Mouse (Mus musculus) limb, embryonic 14.5 days (tissue): ENCODE measurements around the gene Prkca. TPM values are rescaled to one million over a fixed set of nuclear protein-coding genes. Genes with fewer than 3 reads are reported as not detected.

Source experiments
- ATAC-seq: fragments of 200-750 bp; cut with Nextera tagmentation; 2 replicates; pipeline ENCODE4 v1.8.0; 2017; ENCODE audit warnings: low read depth, moderate number of reproducible peaks, moderate TSS enrichment; ENCODE audit not compliant: low FRiP score
- DNase-seq: peaks from one replicate; pipeline ENCODE4 v3.0.0-alpha.2; 2015; ENCODE audit warnings: low spot score
- H3K27ac ChIP-seq: fragments of 300-500 bp; sonication (generic); replicated peaks from 2 replicates; pipeline ENCODE4 v1.5.1; 2014; ENCODE audit warnings: low read depth, mild to moderate bottlenecking, low read length, moderate library complexity, mixed read lengths
- H3K27me3 ChIP-seq: fragments of 300-500 bp; sonication (generic); 2 replicates; pipeline ENCODE4 v1.6.1; 2014; ENCODE audit warnings: low read length, mixed read lengths; ENCODE audit not compliant: control insufficient read depth, insufficient read depth
- H3K36me3 ChIP-seq: fragments of 300-500 bp; sonication (generic); 2 replicates; pipeline ENCODE4 v1.6.1; 2014; ENCODE audit warnings: mild to moderate bottlenecking, low read length, moderate library complexity, mixed read lengths; ENCODE audit not compliant: control insufficient read depth, insufficient read depth
- H3K4me1 ChIP-seq: fragments of 300-500 bp; sonication (generic); 2 replicates; pipeline ENCODE4 v1.6.1; 2014; ENCODE audit warnings: antibody characterized with exemption, low read length, mixed read lengths; ENCODE audit not compliant: control insufficient read depth, insufficient read depth
- H3K4me2 ChIP-seq: fragments of 300-500 bp; sonication (generic); replicated peaks from 2 replicates; pipeline ENCODE4 v1.6.1; 2014; ENCODE audit warnings: low read depth, mild to moderate bottlenecking, low read length, moderate library complexity; ENCODE audit not compliant: severe bottlenecking
- H3K4me3 ChIP-seq: fragments of 300-500 bp; sonication (generic); replicated peaks from 2 replicates; pipeline ENCODE4 v1.5.1; 2014; ENCODE audit warnings: low read length
- H3K9ac ChIP-seq: fragments of 300-500 bp; sonication (generic); 2 replicates; pipeline ENCODE4 v1.6.1; 2014; ENCODE audit warnings: mild to moderate bottlenecking, low read depth, low read length, moderate library complexity; ENCODE audit not compliant: severe bottlenecking
- H3K9me3 ChIP-seq: fragments of 300-500 bp; sonication (generic); 2 replicates; pipeline ENCODE4 v1.6.1; 2016; ENCODE audit warnings: low read length; ENCODE audit not compliant: control insufficient read depth
- POLR2A ChIP-seq: fragments of 200-500 bp; IDR thresholded peaks from 2 replicates; pipeline ENCODE4 v1.8.0; 2012; ENCODE audit warnings: inconsistent platforms, mild to moderate bottlenecking, moderate library complexity, borderline replicate concordance; ENCODE audit not compliant: insufficient read depth, insufficient read length; ENCODE audit errors: extremely low read depth
- WGBS: fragments of 180-500 bp; shearing (Covaris S2); extraction: QIAGEN DNeasy Blood & Tissue Kit; methylation state at CpG from one replicate; pipeline ENCODE4 v1.1.7; 2014; 5-methylcytosine and 5-hydroxymethylcytosine counted together
- polyA plus RNA-seq, 2 experiments: library from polyadenylated mRNA; depleted of rRNA in 1 of 2; stranded (reverse) in 1 of 2; unstranded in 1 of 2; fragments of >200 nt; fragmentation: Nextera tagmentation in 1 of 2; extraction: Ambion mirVana in 1 of 2; gene quantifications; 2 replicates each; pipeline versions ENCODE4 v1.2.1 to v1.2.3; 2012 to 2014

The Prkca gene
- polyA plus RNA-seq, 2 experiments = 9.0 to 16.3 TPM

GRCm38 (mm10) chr11:108236754-108237428 lies 106.8 kb downstream of the Prkca start:
- 0 out of 2 replicates have a peak overlapping the region, but pooled peaks have one; percentile 33 for H3K27ac ChIP-seq
- no peaks in the 10 kb centered on the region for H3K9me3 ChIP-seq
- no peak overlapping the region for H3K4me2 ChIP-seq
- no peak for TF ChIP-seq POLR2A
- no peaks in the 10 kb centered on the region for H3K27me3 ChIP-seq
- no peak for DNase-seq
- no peaks in the 10 kb centered on the region for H3K36me3 ChIP-seq
- peaks cover 44% of the 10 kb centered on the region for H3K4me1 ChIP-seq
- WGBS = 42% methylated on average over 10 of the region's 10 CpGs
- no peak overlapping the region for H3K9ac ChIP-seq
- no peak for ATAC-seq
- H3K4me3 ChIP-seq = no peak overlapping the region

- ATAC-seq = no peak
- no peak for TF ChIP-seq POLR2A
- H3K4me1 ChIP-seq = peaks cover 41% of the 10 kb centered on the region
These were observed 107.5 kb downstream of the Prkca start for GRCm38 (mm10) chr11:108236195-108236594.

GRCm38 (mm10) chr11:108235081-108235703 lies 108.5 kb downstream of the Prkca start:
- Histone ChIP-seq H3K27ac (no peak overlapping the region), H3K4me2 (no peak overlapping the region), H3K9me3 (no peaks in the 10 kb centered on the region), H3K36me3 (no peaks in the 10 kb centered on the region), H3K4me1 (peaks cover 33% of the 10 kb centered on the region), H3K27me3 (no peaks in the 10 kb centered on the region), H3K4me3 (no peak overlapping the region), H3K9ac (no peak overlapping the region)
- no peak for DNase-seq
- no peak for TF ChIP-seq POLR2A
- ATAC-seq = no peak
- 72% methylated on average over 5 of the region's 5 CpGs for WGBS

More at GRCm38 (mm10) chr11:108236195-108236594, 107.5 kb downstream of the Prkca start:
- Histone ChIP-seq H3K4me2 (no peak overlapping the region), H3K36me3 (no peaks in the 10 kb centered on the region), H3K9me3 (no peaks in the 10 kb centered on the region), H3K27me3 (no peaks in the 10 kb centered on the region), H3K9ac (no peak overlapping the region), H3K27ac (no peak overlapping the region), H3K4me3 (no peak overlapping the region)
- WGBS = 40% methylated on average over 2 of the region's 2 CpGs
- no peak for DNase-seq

DNA sequence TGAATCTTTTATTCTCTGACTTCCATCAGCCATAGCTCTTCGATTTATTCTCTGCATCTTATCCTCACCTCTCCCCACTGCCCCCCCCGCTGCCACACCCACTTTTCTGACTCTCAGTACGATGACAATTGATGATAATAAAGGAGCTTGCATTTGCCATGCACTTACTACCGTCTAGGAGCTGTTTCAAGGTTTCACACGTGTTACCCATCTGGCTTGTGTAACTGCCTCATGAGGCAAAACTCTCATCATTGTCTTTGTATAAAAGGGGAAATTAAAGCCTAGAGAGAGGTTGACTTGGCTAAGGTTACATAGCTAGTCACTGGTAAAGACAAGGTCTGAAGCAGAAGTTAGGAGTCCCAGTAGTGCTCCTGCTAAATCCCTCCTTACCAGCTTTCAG lies 110.7 kb downstream of the Prkca start:
- Histone ChIP-seq H3K4me3 (no peak overlapping the region), H3K9ac (no peak overlapping the region)
- no peak for ATAC-seq

GRCm38 (mm10) chr11:108230101-108230500 lies 113.6 kb downstream of the Prkca start:
- no peak for DNase-seq
- no peak for ATAC-seq
- no peaks in the 10 kb centered on the region for H3K27me3 ChIP-seq
- no peak overlapping the region for H3K27ac ChIP-seq
- TF ChIP-seq POLR2A = no peak
- no peaks in the 10 kb centered on the region for H3K9me3 ChIP-seq
- no peak overlapping the region for H3K4me3 ChIP-seq
- H3K36me3 ChIP-seq = no peaks in the 10 kb centered on the region
- H3K4me1 ChIP-seq = peaks cover 3% of the 10 kb centered on the region; the same call in 1 of the 2 replicates
- 95% methylated on average over 4 of the region's 4 CpGs for WGBS
- no peak overlapping the region for H3K9ac ChIP-seq
- no peak overlapping the region for H3K4me2 ChIP-seq

More for the DNA sequence above, 110.7 kb downstream of the Prkca start:
- Histone ChIP-seq H3K9me3 (no peaks in the 10 kb centered on the region), H3K27me3 (no peaks in the 10 kb centered on the region), H3K27ac (no peak overlapping the region), H3K36me3 (no peaks in the 10 kb centered on the region), H3K4me1 (peaks cover 18% of the 10 kb centered on the region; the same call in 1 of the 2 replicates), H3K4me2 (no peak overlapping the region)
- 67% methylated on average over 5 of the region's 5 CpGs for whole genome bisulfite sequencing
- no peak for DNase-seq
- no peak for TF ChIP-seq POLR2A
